Mouse (Mus musculus): Measurements from ENCODE around the gene Vps26b. TPM values are rescaled to one million over a fixed set of nuclear protein-coding genes. Genes with fewer than 3 reads are reported as not detected.

The Vps26b gene
- total RNA-seq, 2 experiments from 2014 or later, result 120 to 122 TPM

DNA sequence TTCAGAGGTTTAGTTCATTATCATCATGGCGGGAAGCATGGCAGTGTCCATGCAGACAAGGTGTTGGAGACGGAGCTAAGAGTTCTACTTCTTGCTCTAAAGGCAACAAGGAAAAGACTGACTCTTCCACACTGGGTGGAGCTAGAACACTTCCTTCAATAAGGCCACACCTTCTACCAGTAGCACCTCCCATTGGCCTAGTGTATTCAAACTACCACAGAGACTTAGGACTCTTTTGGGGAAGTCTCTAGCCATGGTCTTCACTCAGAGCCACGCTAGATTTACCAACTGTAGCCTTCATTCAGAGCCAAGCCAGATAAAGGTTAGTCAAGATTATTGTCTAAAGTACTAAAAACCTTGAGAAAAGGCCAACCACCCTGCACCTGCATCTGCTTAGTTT, 32.8 kb downstream of the Vps26b start:
- DNase-seq (ENCODE audit: low spot score in 2 of 2), result no peak

DNA sequence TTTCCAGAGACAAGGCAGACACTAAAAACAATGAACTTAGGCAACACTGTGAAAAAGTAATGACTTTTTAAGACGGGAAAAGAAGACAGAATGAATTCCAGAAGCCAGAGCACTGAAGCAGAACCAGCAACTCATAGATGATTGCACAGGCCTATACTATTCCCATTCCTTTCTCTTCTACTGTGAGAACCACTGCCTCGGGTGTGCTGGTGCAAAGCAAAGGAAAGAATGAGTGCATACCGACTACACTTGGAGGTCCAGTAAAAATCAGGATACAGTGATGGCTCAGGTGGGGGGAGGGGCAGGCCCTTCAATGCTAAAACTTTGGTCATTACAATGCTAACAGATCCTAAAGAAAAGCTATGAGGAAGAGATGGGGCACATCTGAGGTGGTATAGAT, 36.0 kb downstream of the Vps26b start:
- DNase-seq (ENCODE audit: low spot score in 2 of 2), result no peak

DNA sequence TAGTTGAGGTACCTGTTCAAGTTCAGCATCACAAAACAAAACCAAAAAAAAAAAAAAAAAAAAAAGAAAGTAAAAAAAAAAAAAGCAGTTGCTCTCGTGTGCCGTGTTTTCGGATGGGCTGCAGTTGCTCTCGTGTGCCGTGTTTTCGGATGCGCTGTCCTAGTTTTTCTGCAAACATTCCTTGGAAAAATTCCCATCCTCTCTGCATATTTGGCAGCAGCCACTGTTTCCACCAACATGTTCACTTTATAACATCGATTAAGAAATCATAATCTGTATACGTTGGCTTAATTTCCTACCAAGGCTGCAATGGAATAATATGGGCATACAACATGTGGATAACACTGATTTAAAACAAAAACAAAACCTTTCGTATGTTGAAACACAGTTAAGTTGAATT, 36.7 kb downstream of the Vps26b start:
- DNase-seq (ENCODE audit: low spot score in 2 of 2), result no peak

DNA sequence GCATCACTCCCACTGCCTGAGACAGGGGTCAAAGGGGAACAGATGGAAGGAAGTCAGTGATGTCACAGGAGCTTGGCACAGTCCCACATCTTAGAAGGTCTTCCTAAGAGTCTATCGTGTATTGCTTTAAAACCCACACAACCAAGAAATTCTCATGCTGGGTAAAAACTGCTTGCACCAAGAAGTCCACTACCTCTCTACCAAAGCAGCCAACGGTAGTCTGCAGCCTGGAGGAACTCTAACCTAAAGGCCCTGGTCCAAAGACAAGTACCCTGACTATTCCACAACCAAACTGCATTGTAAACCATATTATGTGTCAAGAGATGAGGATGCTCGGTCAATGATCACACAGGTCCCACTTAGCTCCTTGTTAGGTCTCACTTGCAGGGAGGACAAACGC, 39.7 kb downstream of the Vps26b start:
- no peak for DNase-seq (ENCODE audit: low spot score in 2 of 2)

DNA sequence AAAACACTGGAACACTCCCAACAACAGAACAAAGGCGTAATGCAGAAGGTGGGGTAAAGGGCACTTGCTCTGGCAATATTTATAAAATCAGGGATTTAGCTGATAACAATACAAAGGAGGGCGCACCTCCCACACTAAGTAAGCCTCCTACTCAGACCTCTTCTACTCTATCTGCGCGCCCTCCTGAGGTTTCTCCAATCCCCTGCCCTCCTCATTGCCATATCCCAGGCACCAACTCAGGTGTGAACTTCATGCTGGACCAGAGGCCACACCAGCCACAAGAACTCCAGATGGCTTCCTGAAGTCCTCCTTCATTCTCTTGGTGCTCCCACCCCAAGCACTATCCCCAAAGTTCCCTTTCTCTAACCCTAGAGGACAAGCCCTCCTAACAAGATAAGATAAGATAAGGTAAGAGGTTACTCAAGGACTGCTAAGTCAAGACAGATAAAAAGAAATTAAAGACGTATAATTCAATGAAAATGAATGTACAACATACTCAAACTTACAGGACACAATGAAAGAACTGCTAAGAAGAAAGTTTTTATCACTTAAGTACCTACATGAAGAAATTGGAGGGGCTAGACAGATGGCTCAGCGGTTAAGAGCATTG, 44.1 kb downstream of the Vps26b start:
- DNase-seq (ENCODE audit: low spot score in 2 of 2), result no peak

DNA sequence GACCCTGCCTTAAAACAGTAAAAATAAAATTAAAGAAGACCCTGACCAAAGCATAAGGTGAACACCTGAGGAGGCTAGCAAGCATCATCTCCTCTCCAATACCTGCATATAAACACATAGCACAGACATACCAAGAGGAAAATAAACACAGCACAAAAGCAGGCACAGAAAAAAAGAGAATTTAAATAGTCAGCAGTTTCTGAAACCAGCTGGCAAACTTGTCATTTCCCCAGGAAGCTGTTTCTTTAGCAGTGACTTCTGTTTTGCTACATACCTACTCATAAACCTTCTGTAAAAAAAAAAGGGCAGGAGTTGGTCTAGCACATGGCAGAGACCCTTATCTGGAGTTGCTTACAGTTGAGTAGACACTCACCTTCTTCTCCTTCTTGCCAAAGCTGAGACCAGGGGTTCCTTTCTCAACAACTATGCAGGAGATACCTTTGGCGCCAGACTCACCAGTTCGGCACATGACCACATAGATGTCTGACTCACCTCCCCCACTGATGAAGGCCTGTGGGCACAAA, 44.7 kb downstream of the Vps26b start:
- no peak for DNase-seq (ENCODE audit: low spot score in 2 of 2)

DNA sequence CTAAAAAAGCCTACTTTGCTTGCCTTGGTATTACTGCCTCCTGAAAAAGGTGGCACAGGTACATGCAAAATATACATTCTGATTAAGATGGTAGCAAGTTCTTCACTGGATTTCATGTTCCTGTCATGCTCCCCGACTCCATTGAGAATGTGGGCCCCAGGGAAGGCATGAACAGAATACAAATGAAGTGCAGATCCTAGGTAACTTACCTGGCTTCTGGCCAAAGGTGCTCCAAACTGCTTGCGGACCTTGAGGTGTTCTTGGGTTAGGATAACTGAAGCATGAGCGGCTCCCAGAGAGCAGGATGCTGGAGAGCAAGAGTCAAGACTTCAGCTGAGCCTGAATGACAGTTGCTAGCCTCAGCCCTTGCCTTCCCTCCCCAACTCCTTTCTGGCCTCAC, 51.1 kb downstream of the Vps26b start:
- no peak for DNase-seq (ENCODE audit: low spot score in 2 of 2)

DNA sequence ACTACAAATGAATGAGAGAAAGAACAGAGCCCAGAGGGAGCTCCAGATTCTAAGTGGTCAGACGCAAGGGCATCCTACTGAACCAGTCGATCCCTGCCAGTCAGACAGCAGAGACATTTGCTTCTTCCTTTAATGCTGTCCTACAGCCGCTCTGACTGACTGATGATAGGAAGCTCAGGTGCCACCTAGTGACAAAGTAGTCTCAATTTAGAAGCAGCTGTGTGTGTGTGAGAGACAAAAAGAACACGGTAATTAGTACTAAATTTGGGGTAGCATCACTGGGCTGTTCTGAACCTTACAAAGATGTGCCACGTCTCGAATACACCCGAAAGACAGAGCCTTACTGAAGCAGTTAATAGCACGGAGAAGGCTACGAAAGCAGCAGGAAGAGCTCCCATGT, 52.1 kb downstream of the Vps26b start:
- no peak for DNase-seq (ENCODE audit: low spot score in 2 of 2)

Other genes with a start within 250 kb of the Vps26b start
- 1 to 10 TPM; 1.0 to 1.3 TPM for gene Glb1l2, start 223.6 kb downstream of the Vps26b start, total RNA-seq (2021)
- not detected for gene Glb1l3, start 169.2 kb downstream of the Vps26b start, total RNA-seq (2021)
- under 1 TPM; 0.20 to 0.23 TPM for gene Gm1110, start 107.0 kb downstream of the Vps26b start, total RNA-seq (2021)
- 10 to 100 TPM; 30.6 to 33.3 TPM for gene Acad8, start 30.5 kb downstream of the Vps26b start, total RNA-seq (2021)
- gene Thyn1, start 30.4 kb downstream of the Vps26b start, total RNA-seq (2021), result 10 to 100 TPM; 85.2 to 87.8 TPM
- 10 to 100 TPM; 17.4 to 20.2 TPM for gene Ncapd3, start 110 bp upstream of the Vps26b start, total RNA-seq (2021)
- gene Jam3, start 125.4 kb upstream of the Vps26b start, total RNA-seq (2021), result 10 to 100 TPM; 24.3 to 26.5 TPM

Data from layer of hippocampus, postnatal 10 days (tissue).